Mouse (Mus musculus) midbrain, postnatal 0 days (tissue): ENCODE measurements around the gene Hap1. TPM values are rescaled to one million over a fixed set of nuclear protein-coding genes. Genes with fewer than 3 reads are reported as not detected.
A peak's percentile ranks its signal among the peaks of the same experiment; 100 is the strongest.

Experiments
- ATAC-seq: fragments of 200-750 bp; cut with Nextera tagmentation; 2 replicates; pipeline ENCODE4 v1.8.0; 2017; ENCODE audit warnings: moderate number of reproducible peaks, mild to moderate bottlenecking, moderate TSS enrichment, moderate library complexity; ENCODE audit not compliant: low FRiP score
- DNase-seq: peaks from one replicate; pipeline ENCODE4 v3.0.0-alpha.2; 2015; ENCODE audit warnings: low spot score
- H3K27ac ChIP-seq: fragments of 300-500 bp; sonication (generic); 2 replicates; pipeline ENCODE4 v1.5.1; 2014; ENCODE audit warnings: low read depth, mild to moderate bottlenecking, low read length, mixed read lengths
- H3K27me3 ChIP-seq: fragments of 300-500 bp; sonication (generic); 2 replicates; pipeline ENCODE4 v1.6.1; 2014; ENCODE audit warnings: low read length, control low read depth, mixed read lengths; ENCODE audit not compliant: insufficient read depth
- H3K36me3 ChIP-seq: fragments of 300-500 bp; sonication (generic); 2 replicates; pipeline ENCODE4 v1.6.1; 2014; ENCODE audit warnings: low read length, control low read depth, mixed read lengths; ENCODE audit not compliant: insufficient read depth
- H3K4me1 ChIP-seq: fragments of 300-500 bp; sonication (generic); 2 replicates; pipeline ENCODE4 v1.6.1; 2014; ENCODE audit warnings: mild to moderate bottlenecking, control low read depth, antibody characterized with exemption, low read length, mixed read lengths; ENCODE audit not compliant: insufficient read depth
- H3K4me2 ChIP-seq: fragments of 300-500 bp; sonication (generic); 2 replicates; pipeline ENCODE4 v1.6.1; 2014; ENCODE audit warnings: low read depth, mild to moderate bottlenecking, low read length, mixed read lengths; ENCODE audit not compliant: poor library complexity, severe bottlenecking
- H3K4me3 ChIP-seq: fragments of 300-500 bp; sonication (generic); 2 replicates; pipeline ENCODE4 v1.5.1; 2014; ENCODE audit warnings: low read depth, mild to moderate bottlenecking, low read length, moderate library complexity
- H3K9ac ChIP-seq: fragments of 300-500 bp; sonication (generic); replicated peaks from 2 replicates; pipeline ENCODE4 v1.6.1; 2014; ENCODE audit warnings: mild to moderate bottlenecking, low read length, moderate library complexity, mixed read lengths; ENCODE audit not compliant: poor library complexity, severe bottlenecking
- H3K9me3 ChIP-seq: fragments of 300-500 bp; sonication (generic); 2 replicates; pipeline ENCODE4 v1.6.1; 2016; ENCODE audit warnings: low read length, control low read depth
- CTCF ChIP-seq: IDR thresholded peaks from 2 replicates; pipeline ENCODE4 v1.5.1; 2016; ENCODE audit warnings: antibody characterized with exemption, mild to moderate bottlenecking
- WGBS: fragments of 180-500 bp; shearing (Covaris S2); extraction: QIAGEN DNeasy Blood & Tissue Kit; methylation state at CpG from one replicate; pipeline ENCODE4 v1.1.7; 2014; 5-methylcytosine and 5-hydroxymethylcytosine counted together
- polyA plus RNA-seq: library from polyadenylated mRNA; unstranded; fragments of >200 nt; fragmentation: Nextera tagmentation; extraction: Ambion mirVana; gene quantifications from 2 replicates; pipeline ENCODE4 v1.2.1, GENCODE M21; 2015
- total RNA-seq: library from RNA; depleted of rRNA; stranded (reverse); fragments of >200 nt; gene quantifications from 2 replicates; pipeline ENCODE4 v1.2.3, GENCODE M21; 2014

Hap1 gene
- total and polyA plus RNA-seq, 2 experiments from 2014 or later = 631 to 743 TPM

GRCm38 (mm10) chr11:100392958-100393357 lies 37.0 kb upstream of the Hap1 start:
- Histone ChIP-seq H3K9ac (no peak overlapping the region), H3K27ac (no peak overlapping the region), H3K9me3 (no peaks in the 10 kb centered on the region), H3K4me1 (peaks cover 17% of the 10 kb centered on the region), H3K27me3 (no peaks in the 10 kb centered on the region), H3K4me2 (no peak overlapping the region), H3K36me3 (no peaks in the 10 kb centered on the region), H3K4me3 (no peak overlapping the region)
- ATAC-seq (no peak), DNase-seq (no peak)
- TF ChIP-seq CTCF = no peak
- WGBS = 85% methylated on average over 5 of the region's 5 CpGs

GRCm38 (mm10) chr11:100391884-100392345 lies 36.0 kb upstream of the Hap1 start:
- ATAC-seq = no peak

GRCm38 (mm10) chr11:100391081-100391883 lies 35.4 kb upstream of the Hap1 start:
- WGBS = 68% methylated on average over 9 of the region's 9 CpGs
- TF ChIP-seq CTCF = peak; percentile 35
- no peak overlapping the region for H3K4me2 ChIP-seq
- no peak overlapping the region for H3K9ac ChIP-seq
- DNase-seq = peak; percentile 43
- H3K36me3 ChIP-seq = no peaks in the 10 kb centered on the region
- H3K27me3 ChIP-seq = no peaks in the 10 kb centered on the region
- H3K4me3 ChIP-seq = no peak overlapping the region
- ATAC-seq = 0 out of 2 replicates have a peak, but pooled peaks have one; percentile 12
- H3K27ac ChIP-seq = no peak overlapping the region
- H3K4me1 ChIP-seq = peaks cover 15% of the 10 kb centered on the region
- H3K9me3 ChIP-seq = no peaks in the 10 kb centered on the region

More at GRCm38 (mm10) chr11:100391884-100392345, 36.0 kb upstream of the Hap1 start:
- Histone ChIP-seq H3K27ac (no peak overlapping the region), H3K9me3 (no peaks in the 10 kb centered on the region), H3K9ac (no peak overlapping the region), H3K27me3 (no peaks in the 10 kb centered on the region), H3K36me3 (no peaks in the 10 kb centered on the region), H3K4me1 (peaks cover 17% of the 10 kb centered on the region), H3K4me2 (no peak overlapping the region), H3K4me3 (no peak overlapping the region)
- no peak for TF ChIP-seq CTCF
- no peak for DNase-seq
- WGBS = 66% methylated on average over 7 of the region's 7 CpGs

- TF ChIP-seq CTCF = no peak
- Histone ChIP-seq H3K4me2 (no peak overlapping the region), H3K27ac (no peak overlapping the region), H3K36me3 (peaks cover 10% of the 10 kb centered on the region), H3K9ac (no peak overlapping the region), H3K27me3 (no peaks in the 10 kb centered on the region), H3K9me3 (no peaks in the 10 kb centered on the region), H3K4me1 (peaks cover 2% of the 10 kb centered on the region; the same call in 1 of the 2 replicates), H3K4me3 (no peak overlapping the region)
- 42% methylated on average over 8 of the region's 8 CpGs for WGBS
- ATAC-seq (no peak), DNase-seq (no peak)
Observed at GRCm38 (mm10) chr11:100389931-100390445, 34.1 kb upstream of the Hap1 start.

DNA sequence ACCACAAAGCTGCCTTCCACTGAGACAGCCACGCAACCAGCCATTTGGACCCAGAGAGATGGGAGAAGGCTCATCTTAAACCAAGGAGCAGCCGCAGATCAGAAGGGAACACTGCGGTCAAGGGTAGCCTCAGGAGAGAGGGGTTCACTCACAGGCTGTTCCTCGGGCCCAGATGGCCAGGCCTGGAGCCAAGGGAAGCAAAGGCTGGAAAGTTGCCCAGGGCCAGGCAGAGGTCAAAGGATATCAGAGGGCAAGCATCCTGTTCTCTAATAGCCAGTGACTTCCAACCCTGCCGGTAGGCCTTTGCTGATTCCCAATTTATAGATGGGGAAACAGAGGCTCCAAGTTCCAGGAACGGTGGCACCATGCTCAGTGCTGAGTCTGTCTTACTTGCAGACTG lies 32.7 kb upstream of the Hap1 start:
- Histone ChIP-seq H3K9me3 (no peaks in the 10 kb centered on the region), H3K4me3 (no peak overlapping the region), H3K4me1 (no peaks in the 10 kb centered on the region), H3K9ac (no peak overlapping the region), H3K36me3 (peaks cover 20% of the 10 kb centered on the region), H3K27ac (no peak overlapping the region), H3K27me3 (no peaks in the 10 kb centered on the region), H3K4me2 (no peak overlapping the region)
- ATAC-seq (no peak), DNase-seq (no peak)
- no peak for TF ChIP-seq CTCF
- 85% methylated on average over 6 of the region's 6 CpGs for WGBS
